Mouse (Mus musculus) kidney, adult 2 months (tissue): Measurements from ENCODE around the gene Ube2o. TPM values are rescaled to one million over a fixed set of nuclear protein-coding genes. Genes with fewer than 3 reads are reported as not detected.

ENCODE experiments used
- DNase-seq: peaks from one replicate; pipeline ENCODE4 v3.0.0; 2021
- H3K27ac ChIP-seq: fragments of 200-500 bp; 2 replicates; pipeline ENCODE4 v1.5.1; 2012; ENCODE audit warnings: low read depth, low read length, control low read depth, inconsistent platforms; ENCODE audit not compliant: insufficient read depth
- H3K27me3 ChIP-seq: fragments of 200-500 bp; replicated peaks from 2 replicates; pipeline ENCODE4 v1.6.1; 2012; ENCODE audit warnings: mild to moderate bottlenecking, moderate library complexity, low read length, inconsistent platforms; ENCODE audit not compliant: control insufficient read depth, insufficient read depth
- H3K36me3 ChIP-seq: fragments of 200-500 bp; 2 replicates; pipeline ENCODE4 v1.6.1; 2012; ENCODE audit warnings: mild to moderate bottlenecking, moderate library complexity, low read length, inconsistent platforms; ENCODE audit not compliant: control insufficient read depth, insufficient read depth
- H3K4me1 ChIP-seq: fragments of 200-500 bp; 2 replicates; pipeline ENCODE4 v1.6.1; 2011; ENCODE audit warnings: low read length; ENCODE audit not compliant: control insufficient read depth, insufficient read depth
- H3K4me3 ChIP-seq: fragments of 200-500 bp; 2 replicates; pipeline ENCODE4 v1.5.1; 2011; ENCODE audit warnings: mild to moderate bottlenecking, low read depth, low read length, control low read depth; ENCODE audit not compliant: insufficient read depth
- CTCF ChIP-seq: fragments of 200-500 bp; conservative IDR thresholded peaks from 2 replicates; pipeline ENCODE4 v1.5.1; 2011; ENCODE audit warnings: low read depth, mild to moderate bottlenecking, control low read depth, low read length, moderate library complexity, mixed read lengths; ENCODE audit not compliant: insufficient read depth, insufficient read length
- POLR2A ChIP-seq: fragments of 200-500 bp; IDR thresholded peaks from one replicate; pipeline ENCODE4 v1.6.1; 2011; ENCODE audit warnings: low read depth, low read length, control low read depth
- WGBS: fragments of 180-500 bp; shearing (Covaris S2); methylation state at CpG from one replicate; pipeline ENCODE4 v1.1.7; 2018; 5-methylcytosine and 5-hydroxymethylcytosine counted together
- polyA plus RNA-seq: library from polyadenylated mRNA; depleted of rRNA; stranded (reverse); fragments of >200 nt; gene quantifications from 2 replicates; pipeline ENCODE4 v1.2.3, GENCODE M21; 2012

The Ube2o gene
- polyA plus RNA-seq, 1 experiment, result 10.3 TPM

GRCm38 (mm10) chr11:116530187-116531147 lies 50.8 kb downstream of the Ube2o start, which contains the start of gene Sphk1:
Gene Sphk1, plus strand, starts transcription at chr11:116530925.
- Histone ChIP-seq H3K36me3 (no peaks in the 10 kb centered on the region), H3K4me3 (peak within 1 kb of the TSS; percentile 57), H3K27ac (no peak within 1 kb of the TSS), H3K4me1 (no peaks in the 10 kb centered on the region), H3K27me3 (no peaks in the 10 kb centered on the region)
- 62% methylated on average over 11 of the region's 11 CpGs for WGBS
- DNase-seq, result peak; percentile 35
- TF ChIP-seq POLR2A (no peak), CTCF (no peak)

DNA sequence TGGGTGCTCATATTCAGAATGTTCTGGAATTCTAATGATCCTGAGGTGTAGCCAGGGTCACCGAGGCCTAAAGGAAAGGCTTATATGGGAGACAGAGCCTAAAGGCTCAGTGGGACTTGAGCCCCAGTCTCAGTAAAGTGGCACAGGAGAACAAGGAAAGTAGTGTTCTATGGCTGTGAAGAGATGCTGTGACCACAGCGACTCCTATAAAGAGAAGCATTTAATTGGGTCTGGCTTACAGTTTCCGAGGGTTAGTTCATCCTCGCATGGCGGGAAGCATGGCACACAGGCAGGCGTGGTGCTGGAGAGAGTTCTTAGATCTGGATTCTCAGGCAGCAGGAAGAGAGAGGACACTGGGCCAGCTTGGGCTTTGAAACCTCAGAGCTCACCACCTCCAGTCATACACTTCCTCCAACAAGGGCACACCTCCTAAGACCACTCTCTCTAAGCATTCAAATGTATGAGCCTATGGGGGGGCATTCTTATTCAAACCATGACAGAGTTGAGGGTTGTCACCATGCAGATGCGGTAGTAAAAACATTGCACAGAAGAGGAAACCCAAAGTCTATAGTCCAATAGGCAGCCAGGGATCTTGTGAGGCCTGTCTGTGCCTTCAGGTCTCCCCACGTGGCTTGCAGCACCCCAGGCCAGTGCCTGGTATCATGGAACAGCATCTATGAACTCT lies 52.5 kb downstream of the Ube2o start:
- Histone ChIP-seq H3K36me3 (no peaks in the 10 kb centered on the region), H3K4me3 (no peak overlapping the region), H3K4me1 (peaks cover 3% of the 10 kb centered on the region; the same call in 1 of the 2 replicates), H3K27ac (no peak overlapping the region), H3K27me3 (no peaks in the 10 kb centered on the region)
- 92% methylated on average over 8 of the region's 8 CpGs for WGBS
- TF ChIP-seq CTCF (no peak), POLR2A (no peak)
- no peak for DNase-seq

DNA sequence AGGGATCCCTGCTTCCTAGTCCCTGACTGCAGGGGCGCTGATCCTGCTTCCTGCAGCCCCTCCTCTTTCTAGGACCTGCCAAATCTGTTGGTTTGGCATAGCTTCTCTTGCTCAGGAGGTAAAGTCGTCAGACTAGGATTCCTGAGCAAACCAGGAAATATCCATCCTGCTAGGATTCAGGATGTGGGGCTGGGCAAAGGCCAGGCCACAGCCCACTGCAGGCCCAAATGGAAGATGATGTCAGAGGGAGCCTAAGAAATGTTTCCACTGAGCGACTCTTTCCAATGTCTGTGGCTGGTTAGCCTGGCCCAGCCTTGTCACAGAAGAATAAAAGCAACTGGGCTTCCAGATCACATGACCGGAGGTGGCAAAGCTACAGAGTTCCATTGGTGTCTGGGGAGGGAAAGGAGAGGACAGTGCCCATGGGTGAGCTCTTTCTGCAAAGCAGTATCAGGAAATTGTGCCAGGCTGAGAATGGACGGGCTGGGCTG lies 57.5 kb downstream of the Ube2o start:
- no peaks in the 10 kb centered on the region for H3K36me3 ChIP-seq
- WGBS, result 40% methylated on average over 5 of the region's 5 CpGs
- peak; percentile 51 for DNase-seq
- H3K4me1 ChIP-seq, result peaks cover 3% of the 10 kb centered on the region; the same call in 1 of the 2 replicates
- TF ChIP-seq POLR2A (no peak), CTCF (no peak)
- no peak overlapping the region for H3K4me3 ChIP-seq
- no peaks in the 10 kb centered on the region for H3K27me3 ChIP-seq
- peak overlapping the region; percentile 44 for H3K27ac ChIP-seq

DNA sequence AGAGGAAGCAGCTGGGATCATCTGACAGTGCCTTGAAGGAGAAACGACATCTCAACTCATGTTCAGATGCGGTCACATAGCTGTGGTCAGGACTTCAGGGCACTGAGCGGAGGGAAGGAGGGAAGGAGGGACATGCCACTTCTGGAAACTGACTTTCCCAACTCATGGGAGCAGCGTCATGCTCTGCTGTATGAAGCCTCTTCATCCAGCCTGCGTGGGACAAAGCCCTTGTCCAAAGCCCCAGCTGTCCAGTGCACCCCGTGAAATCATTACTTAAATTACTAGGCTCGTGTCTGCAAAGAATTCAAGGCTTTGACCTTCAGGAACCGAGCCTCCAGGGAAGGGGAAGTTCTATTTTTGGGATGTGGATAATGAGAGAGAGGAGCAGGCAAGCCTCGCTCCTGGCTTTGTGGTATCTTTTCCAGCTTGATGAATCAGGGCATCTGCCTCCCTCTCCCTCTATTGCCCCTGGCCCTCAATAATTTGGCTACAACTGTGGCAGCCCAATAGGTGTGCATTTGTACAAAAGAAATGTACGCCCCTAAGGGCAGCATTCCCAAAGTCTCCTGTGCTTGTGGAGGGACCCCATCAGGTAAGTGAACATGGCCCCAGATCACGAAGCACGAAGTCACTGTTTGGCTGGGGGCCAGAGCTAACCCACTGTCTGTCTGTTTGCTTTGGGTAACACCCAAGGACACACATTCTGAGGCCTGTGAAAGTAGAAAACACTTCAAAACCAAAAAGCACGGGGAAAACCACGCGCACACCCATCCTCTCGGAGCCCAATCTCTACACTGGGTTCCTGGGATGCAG lies 58.2 kb downstream of the Ube2o start:
- Histone ChIP-seq H3K4me1 (peaks cover 3% of the 10 kb centered on the region; the same call in 1 of the 2 replicates), H3K27me3 (no peaks in the 10 kb centered on the region), H3K27ac (peak overlapping the region; percentile 14), H3K4me3 (no peak overlapping the region), H3K36me3 (no peaks in the 10 kb centered on the region)
- TF ChIP-seq CTCF (no peak), POLR2A (no peak)
- peak; percentile 61 for DNase-seq
- 45% methylated on average over 16 of the region's 16 CpGs for WGBS

DNA sequence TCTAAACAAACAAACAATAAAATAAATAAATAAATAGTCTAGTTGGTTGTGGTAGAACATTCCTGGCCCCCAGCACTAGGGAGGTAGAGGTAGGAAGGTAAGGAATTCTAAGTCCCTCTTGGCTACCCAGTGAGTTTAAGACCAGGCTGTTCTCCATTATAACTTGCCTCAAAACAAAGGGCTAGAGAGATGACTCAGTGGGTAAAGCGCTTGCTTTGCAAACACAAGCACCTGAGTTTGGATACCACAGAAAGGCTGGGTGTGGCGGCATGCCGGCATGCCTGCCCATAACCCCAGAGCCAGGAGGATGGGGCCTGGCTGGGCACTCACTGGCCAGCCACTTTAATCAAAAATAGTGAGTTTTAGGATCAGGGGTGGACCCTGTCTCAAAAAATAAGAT lies 59.2 kb downstream of the Ube2o start:
- WGBS, result 88% methylated on average over 3 of the region's 3 CpGs
- no peaks in the 10 kb centered on the region for H3K27me3 ChIP-seq
- H3K27ac ChIP-seq, result no peak overlapping the region
- H3K4me3 ChIP-seq, result no peak overlapping the region
- no peaks in the 10 kb centered on the region for H3K36me3 ChIP-seq
- TF ChIP-seq CTCF (no peak), POLR2A (no peak)
- DNase-seq, result no peak
- peaks cover 3% of the 10 kb centered on the region; the same call in 1 of the 2 replicates for H3K4me1 ChIP-seq

DNA sequence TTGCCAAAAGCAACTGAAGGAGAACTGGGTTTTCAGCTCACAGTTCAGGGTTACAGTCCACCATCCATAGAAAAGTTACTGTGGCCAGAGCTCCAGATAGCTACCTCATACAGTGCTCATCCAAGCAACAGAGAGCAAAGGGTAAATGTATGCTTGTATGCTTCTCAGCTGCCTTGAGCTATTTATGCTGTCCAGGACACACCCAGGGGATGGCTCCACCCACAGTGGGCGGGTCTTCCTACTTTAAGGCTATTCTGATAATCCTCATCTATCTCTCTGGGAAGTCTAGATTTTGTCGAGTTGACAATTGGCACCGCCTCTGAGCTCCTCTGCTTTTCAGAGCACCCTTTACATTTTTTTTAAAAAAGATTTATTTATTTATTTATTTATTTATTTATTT lies 60.1 kb downstream of the Ube2o start:
- TF ChIP-seq CTCF (no peak), POLR2A (no peak)
- H3K4me1 ChIP-seq, result peaks cover 3% of the 10 kb centered on the region; the same call in 1 of the 2 replicates
- no peaks in the 10 kb centered on the region for H3K36me3 ChIP-seq
- peak; percentile 25 for DNase-seq
- 59% methylated on average over 3 of the region's 3 CpGs for WGBS
- no peaks in the 10 kb centered on the region for H3K27me3 ChIP-seq
- no peak overlapping the region for H3K27ac ChIP-seq
- H3K4me3 ChIP-seq, result no peak overlapping the region
